Mouse (Mus musculus) spleen, adult 2 months (tissue): ENCODE results near the gene Imp4.
"Not testable (repeated sequence)": the region's sequence is repeated elsewhere in the genome, so short reads cannot be mapped to it uniquely, and the experiment has no call there.

Experiments used
- CTCF ChIP-seq: fragments of 200-500 bp; IDR thresholded peaks from 2 replicates; pipeline ENCODE4 v1.5.1; 2011; ENCODE audit warnings: mild to moderate bottlenecking, inconsistent platforms; ENCODE audit not compliant: insufficient read depth, insufficient read length, insufficient replicate concordance; ENCODE audit errors: extremely low read depth
- POLR2A ChIP-seq: fragments of 200-500 bp; IDR thresholded peaks from 2 replicates; pipeline ENCODE4 v1.6.1; 2011; ENCODE audit warnings: low read depth, low read length, inconsistent platforms

DNA sequence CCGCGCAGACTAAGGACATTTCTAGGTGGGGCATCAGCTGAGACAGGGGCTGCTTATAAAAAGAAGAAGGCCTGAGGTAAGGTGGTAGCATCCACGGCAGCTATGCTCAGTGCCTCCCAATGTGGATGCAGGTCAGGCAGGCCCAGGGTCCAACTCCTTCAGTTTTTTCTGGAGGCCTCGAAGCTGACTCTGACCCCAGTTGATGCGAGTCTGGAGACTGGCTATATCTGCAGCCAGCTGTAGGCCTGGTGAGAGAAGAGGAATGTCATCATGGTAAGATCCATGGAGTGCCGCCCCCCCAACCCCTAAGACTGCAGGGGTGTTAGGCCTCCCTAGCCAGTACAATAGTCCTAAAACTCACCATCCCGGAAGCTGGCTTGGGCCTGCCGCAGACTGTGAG is 2.3 kb upstream of the Imp4 start:
- not testable (repeated sequence) for TF ChIP-seq POLR2A, CTCF
